Mouse (Mus musculus) kidney, embryonic 14.5 days (tissue): ENCODE data around the gene Kcng4. TPM values are rescaled to one million over a fixed set of nuclear protein-coding genes. Genes with fewer than 3 reads are reported as not detected.
A peak's percentile ranks its signal among the peaks of the same experiment; 100 is the strongest.

Source experiments
- ATAC-seq: fragments of 200-750 bp; cut with Nextera tagmentation; 2 replicates; pipeline ENCODE4 v1.8.0; 2017; ENCODE audit warnings: moderate number of reproducible peaks, mild to moderate bottlenecking, moderate TSS enrichment, moderate library complexity; ENCODE audit not compliant: low FRiP score, low TSS enrichment
- H3K27ac ChIP-seq: fragments of 300-500 bp; sonication (generic); 2 replicates; pipeline ENCODE4 v1.5.1; 2014; ENCODE audit warnings: low read depth, mild to moderate bottlenecking, low read length, moderate library complexity, mixed read lengths
- H3K27me3 ChIP-seq: fragments of 300-500 bp; sonication (generic); 2 replicates; pipeline ENCODE4 v1.6.1; 2014; ENCODE audit warnings: mild to moderate bottlenecking, low read length; ENCODE audit not compliant: control insufficient read depth, insufficient read depth
- H3K36me3 ChIP-seq: fragments of 300-500 bp; sonication (generic); 2 replicates; pipeline ENCODE4 v1.6.1; 2014; ENCODE audit warnings: low read length, mixed read lengths; ENCODE audit not compliant: control insufficient read depth, insufficient read depth
- H3K4me1 ChIP-seq: fragments of 300-500 bp; sonication (generic); 2 replicates; pipeline ENCODE4 v1.6.1; 2014; ENCODE audit warnings: low read length, mixed read lengths; ENCODE audit not compliant: control insufficient read depth, insufficient read depth
- H3K4me2 ChIP-seq: fragments of 300-500 bp; sonication (generic); replicated peaks from 2 replicates; pipeline ENCODE4 v1.6.1; 2014; ENCODE audit warnings: low read depth, mild to moderate bottlenecking, low read length
- H3K4me3 ChIP-seq: fragments of 300-500 bp; sonication (generic); 2 replicates; pipeline ENCODE4 v1.5.1; 2014; ENCODE audit warnings: mild to moderate bottlenecking, low read length
- H3K9ac ChIP-seq: fragments of 300-500 bp; sonication (generic); 2 replicates; pipeline ENCODE4 v1.6.1; 2014; ENCODE audit warnings: low read depth, mild to moderate bottlenecking, low read length, moderate library complexity
- H3K9me3 ChIP-seq: fragments of 300-500 bp; sonication (generic); 2 replicates; pipeline ENCODE4 v1.6.1; 2016; ENCODE audit warnings: low read length; ENCODE audit not compliant: control insufficient read depth
- WGBS: fragments of 180-500 bp; shearing (Covaris S2); extraction: QIAGEN DNeasy Blood & Tissue Kit; methylation state at CpG from one replicate; pipeline ENCODE4 v1.1.7; 2014; 5-methylcytosine and 5-hydroxymethylcytosine counted together
- polyA plus RNA-seq: library from polyadenylated mRNA; unstranded; fragments of >200 nt; fragmentation: Nextera tagmentation; extraction: Ambion mirVana; gene quantifications from 2 replicates; pipeline ENCODE4 v1.2.1, GENCODE M21; 2014

Gene Kcng4
- polyA plus RNA-seq, 1 experiment from 2014 or later, result 0.22 TPM

DNA sequence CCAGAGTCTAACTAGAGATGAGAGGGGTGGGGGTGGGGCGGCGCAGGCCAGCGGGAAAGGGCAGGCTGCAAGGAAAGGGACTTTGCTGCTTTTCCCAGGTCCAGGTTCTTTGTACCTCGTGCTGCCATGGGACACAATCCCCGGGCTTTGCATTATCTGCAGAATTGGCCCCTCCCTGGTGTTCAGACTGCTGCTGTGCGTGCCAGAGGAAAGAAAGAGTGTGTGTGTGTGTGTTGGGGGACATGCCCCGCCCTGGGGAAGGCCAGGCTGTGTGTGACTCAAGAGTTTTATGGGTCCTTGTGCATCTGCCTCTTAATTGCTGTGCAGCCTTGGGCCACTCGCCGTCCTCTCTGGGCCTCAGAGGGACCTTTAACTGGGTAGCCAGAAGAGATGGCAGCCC, 33.0 kb upstream of the Kcng4 start:
- Histone ChIP-seq H3K4me1 (peaks cover 28% of the 10 kb centered on the region), H3K36me3 (no peaks in the 10 kb centered on the region), H3K27ac (no peak overlapping the region), H3K4me2 (no peak overlapping the region), H3K27me3 (no peaks in the 10 kb centered on the region), H3K9ac (no peak overlapping the region), H3K9me3 (no peaks in the 10 kb centered on the region), H3K4me3 (no peak overlapping the region)
- WGBS, result 63% methylated on average over 9 of the region's 9 CpGs
- ATAC-seq, result no peak

DNA sequence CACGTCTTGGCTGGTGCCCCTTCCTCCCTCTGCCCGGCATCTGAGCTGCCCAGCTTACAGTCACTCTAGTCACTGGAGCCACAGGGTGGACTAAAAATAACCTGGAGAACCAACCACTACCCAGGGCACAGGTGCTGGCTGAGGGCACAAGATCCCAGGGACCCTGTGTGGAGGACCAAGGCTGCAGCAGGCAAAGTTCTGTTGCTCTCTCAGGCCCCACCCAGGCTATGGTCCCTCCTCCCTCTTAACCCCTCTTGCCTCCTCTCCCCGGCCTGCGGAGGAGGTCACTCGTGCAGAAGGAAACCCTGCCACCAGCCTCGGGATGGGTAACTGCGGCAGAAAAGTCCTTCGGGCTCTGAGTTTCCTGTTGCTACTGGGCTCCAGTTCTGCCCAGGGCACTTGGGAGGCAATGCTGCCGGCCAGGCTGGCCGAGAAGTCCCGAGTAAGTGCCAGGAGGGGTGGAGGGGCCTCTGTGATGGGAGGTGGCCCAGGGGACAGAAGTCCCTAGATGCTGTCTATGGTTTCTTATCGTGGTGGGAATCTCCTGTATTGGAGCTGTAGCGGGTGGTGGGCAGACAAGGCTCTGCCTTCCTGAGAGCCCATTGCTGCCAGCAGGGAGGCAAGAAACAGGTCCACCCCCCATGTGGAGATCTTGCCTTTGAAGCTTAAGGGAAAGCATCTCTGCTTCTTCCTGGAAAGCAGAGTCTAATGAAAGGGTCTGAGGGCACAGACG, 30.9 kb upstream of the Kcng4 start, which contains the start of gene Wfdc1:
Gene Wfdc1 (plus strand): TSS at position 147 of the 733 bp plus-strand sequence.
- Histone ChIP-seq H3K9ac (peak within 1 kb of the TSS; percentile 29; the same call in 1 of the 2 replicates), H3K27me3 (no peaks in the 10 kb centered on the region), H3K4me2 (0 out of 2 replicates have a peak within 1 kb of the TSS, but pooled peaks have one; percentile 19), H3K4me1 (peaks cover 28% of the 10 kb centered on the region), H3K9me3 (no peaks in the 10 kb centered on the region), H3K4me3 (no peak within 1 kb of the TSS), H3K36me3 (no peaks in the 10 kb centered on the region), H3K27ac (no peak within 1 kb of the TSS)
- peak; percentile 24; the same call in 1 of the 2 replicates for ATAC-seq
- 10% methylated on average over 14 of the region's 14 CpGs for WGBS

DNA sequence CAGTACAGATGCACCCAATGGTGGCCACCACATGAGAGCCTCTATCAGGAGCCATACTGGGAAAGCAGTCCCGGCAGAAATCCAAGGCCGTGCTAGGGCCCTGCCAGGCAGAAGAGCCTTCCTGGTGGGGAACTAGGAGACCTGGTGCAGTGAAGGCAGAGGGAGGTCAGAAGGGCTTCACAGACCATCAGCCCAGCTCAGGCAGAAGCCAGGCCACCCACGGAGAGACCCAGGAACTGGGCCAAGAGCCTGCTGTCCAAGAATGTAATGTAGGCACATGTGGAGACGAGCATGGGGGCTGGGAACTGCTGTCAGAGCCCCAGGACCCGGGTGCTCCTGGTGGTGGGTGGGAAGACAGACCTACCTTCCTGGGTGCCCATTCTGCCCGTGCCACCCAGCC, 29.8 kb upstream of the Kcng4 start:
- no peak overlapping the region for H3K27ac ChIP-seq
- ATAC-seq, result no peak
- no peak overlapping the region for H3K4me2 ChIP-seq
- H3K27me3 ChIP-seq, result no peaks in the 10 kb centered on the region
- no peaks in the 10 kb centered on the region for H3K36me3 ChIP-seq
- H3K4me1 ChIP-seq, result peaks cover 32% of the 10 kb centered on the region
- H3K4me3 ChIP-seq, result no peak overlapping the region
- WGBS, result 52% methylated on average over 6 of the region's 6 CpGs
- no peak overlapping the region for H3K9ac ChIP-seq
- H3K9me3 ChIP-seq, result no peaks in the 10 kb centered on the region

GRCm38 (mm10) chr8:119663440-119663839, 28.0 kb upstream of the Kcng4 start:
- H3K4me1 ChIP-seq, result peaks cover 32% of the 10 kb centered on the region
- no peaks in the 10 kb centered on the region for H3K9me3 ChIP-seq

DNA sequence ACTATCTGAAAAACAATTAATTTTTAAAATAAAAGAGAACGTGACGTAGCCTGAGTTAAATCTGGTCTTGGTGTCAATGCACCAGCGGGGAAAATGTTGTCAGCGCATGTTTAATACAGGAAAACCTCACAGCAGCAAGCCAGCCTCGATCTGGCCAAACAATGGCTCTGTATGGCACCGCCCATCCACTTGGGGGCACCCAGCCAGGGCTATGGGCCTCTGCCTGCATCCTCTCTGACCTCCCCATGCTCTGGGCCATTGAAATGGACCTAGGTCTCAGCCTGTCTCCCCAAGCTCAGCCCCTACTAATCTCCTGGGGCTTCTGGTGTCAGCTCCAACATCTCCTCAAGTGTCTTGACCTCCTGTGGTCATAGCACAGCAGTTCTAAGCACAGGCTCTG, 26.4 kb upstream of the Kcng4 start:
- WGBS, result 80% methylated on average over 6 of the region's 6 CpGs
- ATAC-seq, result no peak
- H3K27ac ChIP-seq, result no peak overlapping the region

More at GRCm38 (mm10) chr8:119663440-119663839, 28.0 kb upstream of the Kcng4 start:
- no peak overlapping the region for H3K4me3 ChIP-seq
- H3K27ac ChIP-seq, result no peak overlapping the region
- H3K27me3 ChIP-seq, result no peaks in the 10 kb centered on the region
- no peak overlapping the region for H3K4me2 ChIP-seq
- 70% methylated on average over 11 of the region's 11 CpGs for WGBS
- ATAC-seq, result no peak
- H3K36me3 ChIP-seq, result no peaks in the 10 kb centered on the region
- no peak overlapping the region for H3K9ac ChIP-seq

GRCm38 (mm10) chr8:119661081-119661480, 25.6 kb upstream of the Kcng4 start:
- Histone ChIP-seq H3K4me3 (no peak overlapping the region), H3K27me3 (no peaks in the 10 kb centered on the region), H3K9ac (no peak overlapping the region), H3K27ac (no peak overlapping the region), H3K9me3 (no peaks in the 10 kb centered on the region; the same call in 1 of the 2 replicates), H3K36me3 (no peaks in the 10 kb centered on the region), H3K4me1 (peaks cover 26% of the 10 kb centered on the region), H3K4me2 (no peak overlapping the region)
- ATAC-seq, result peak; percentile 72
- 6% methylated on average over 9 of the region's 9 CpGs for WGBS

More for the DNA sequence above, 26.4 kb upstream of the Kcng4 start:
- H3K9me3 ChIP-seq, result no peaks in the 10 kb centered on the region; the same call in 1 of the 2 replicates
- H3K27me3 ChIP-seq, result no peaks in the 10 kb centered on the region
- peaks cover 32% of the 10 kb centered on the region for H3K4me1 ChIP-seq
- no peaks in the 10 kb centered on the region for H3K36me3 ChIP-seq
- H3K4me2 ChIP-seq, result no peak overlapping the region
- no peak overlapping the region for H3K4me3 ChIP-seq
- no peak overlapping the region for H3K9ac ChIP-seq

GRCm38 (mm10) chr8:119656709-119657464, 21.4 kb upstream of the Kcng4 start:
- H3K4me1 ChIP-seq, result peaks cover 16% of the 10 kb centered on the region
- 62% methylated on average over 5 of the region's 5 CpGs for WGBS
- no peaks in the 10 kb centered on the region for H3K27me3 ChIP-seq
- H3K9me3 ChIP-seq, result no peaks in the 10 kb centered on the region; the same call in 1 of the 2 replicates
- H3K36me3 ChIP-seq, result no peaks in the 10 kb centered on the region
- H3K4me2 ChIP-seq, result no peak overlapping the region
- H3K4me3 ChIP-seq, result no peak overlapping the region
- H3K9ac ChIP-seq, result no peak overlapping the region
- ATAC-seq, result no peak
- no peak overlapping the region for H3K27ac ChIP-seq

GRCm38 (mm10) chr8:119651324-119651723, 15.8 kb upstream of the Kcng4 start:
- 7% methylated on average over 2 of the region's 2 CpGs for WGBS
- H3K36me3 ChIP-seq, result no peaks in the 10 kb centered on the region
- peaks cover 5% of the 10 kb centered on the region; the same call in 1 of the 2 replicates for H3K4me1 ChIP-seq
- H3K4me3 ChIP-seq, result no peak overlapping the region
- H3K9me3 ChIP-seq, result no peaks in the 10 kb centered on the region; the same call in 1 of the 2 replicates
- no peak overlapping the region for H3K9ac ChIP-seq
- H3K27me3 ChIP-seq, result no peaks in the 10 kb centered on the region
- no peak overlapping the region for H3K4me2 ChIP-seq
- ATAC-seq, result peak; percentile 87
- H3K27ac ChIP-seq, result no peak overlapping the region

DNA sequence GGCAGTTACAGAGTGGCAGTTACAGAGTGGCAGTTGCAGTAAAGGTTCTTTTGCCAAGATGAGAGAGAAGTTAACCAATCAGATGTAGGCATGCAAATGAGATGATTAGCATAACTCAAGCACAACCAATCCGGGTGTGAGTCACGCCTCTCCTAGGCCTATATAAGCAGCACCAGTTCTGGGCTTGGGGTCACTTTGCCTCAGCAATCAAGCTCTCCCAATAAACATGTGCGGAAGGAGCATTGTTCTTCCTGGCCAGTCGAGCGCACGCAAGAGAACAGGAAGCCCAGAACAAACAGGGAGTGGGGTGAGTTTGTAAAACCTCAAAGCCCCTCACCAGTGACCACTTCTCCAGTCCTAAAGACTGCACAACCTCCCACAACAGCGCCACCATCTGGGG, 11.4 kb upstream of the Kcng4 start:
- Histone ChIP-seq H3K4me1 (no peaks in the 10 kb centered on the region), H3K9me3 (no peaks in the 10 kb centered on the region; the same call in 1 of the 2 replicates), H3K4me2 (no peak overlapping the region), H3K36me3 (no peaks in the 10 kb centered on the region), H3K9ac (no peak overlapping the region), H3K27me3 (no peaks in the 10 kb centered on the region), H3K27ac (no peak overlapping the region), H3K4me3 (no peak overlapping the region)
- no peak for ATAC-seq
- WGBS, result 90% methylated on average over 7 of the region's 7 CpGs
